Mouse (Mus musculus) right cerebral cortex, postnatal 14 days (tissue): ENCODE results near the gene Trim2.

ENCODE experiments used
- DNase-seq: peaks from one replicate; pipeline ENCODE4 v3.0.0; 2022

Gene Trim2

DNA sequence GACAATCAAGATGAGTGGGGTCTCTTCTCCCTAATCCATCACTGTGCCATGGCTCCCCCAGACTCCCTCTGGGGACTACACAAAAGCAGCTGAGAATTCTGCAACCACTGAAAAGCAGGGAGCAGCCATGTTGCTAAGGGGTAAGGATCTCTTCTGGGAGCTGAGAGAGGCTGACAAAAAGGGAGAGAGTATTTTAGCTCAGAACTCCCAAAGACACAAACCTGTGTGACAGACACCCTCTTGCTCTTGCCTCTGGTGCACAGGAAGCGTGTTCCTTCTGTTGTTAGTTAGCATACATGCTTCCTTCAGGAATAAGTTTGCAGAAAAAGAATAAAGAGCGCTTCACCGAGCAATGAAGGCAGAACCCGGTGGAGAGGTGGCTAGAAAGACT lies 88.7 kb downstream of the Trim2 start:
- DNase-seq = no peak

DNA sequence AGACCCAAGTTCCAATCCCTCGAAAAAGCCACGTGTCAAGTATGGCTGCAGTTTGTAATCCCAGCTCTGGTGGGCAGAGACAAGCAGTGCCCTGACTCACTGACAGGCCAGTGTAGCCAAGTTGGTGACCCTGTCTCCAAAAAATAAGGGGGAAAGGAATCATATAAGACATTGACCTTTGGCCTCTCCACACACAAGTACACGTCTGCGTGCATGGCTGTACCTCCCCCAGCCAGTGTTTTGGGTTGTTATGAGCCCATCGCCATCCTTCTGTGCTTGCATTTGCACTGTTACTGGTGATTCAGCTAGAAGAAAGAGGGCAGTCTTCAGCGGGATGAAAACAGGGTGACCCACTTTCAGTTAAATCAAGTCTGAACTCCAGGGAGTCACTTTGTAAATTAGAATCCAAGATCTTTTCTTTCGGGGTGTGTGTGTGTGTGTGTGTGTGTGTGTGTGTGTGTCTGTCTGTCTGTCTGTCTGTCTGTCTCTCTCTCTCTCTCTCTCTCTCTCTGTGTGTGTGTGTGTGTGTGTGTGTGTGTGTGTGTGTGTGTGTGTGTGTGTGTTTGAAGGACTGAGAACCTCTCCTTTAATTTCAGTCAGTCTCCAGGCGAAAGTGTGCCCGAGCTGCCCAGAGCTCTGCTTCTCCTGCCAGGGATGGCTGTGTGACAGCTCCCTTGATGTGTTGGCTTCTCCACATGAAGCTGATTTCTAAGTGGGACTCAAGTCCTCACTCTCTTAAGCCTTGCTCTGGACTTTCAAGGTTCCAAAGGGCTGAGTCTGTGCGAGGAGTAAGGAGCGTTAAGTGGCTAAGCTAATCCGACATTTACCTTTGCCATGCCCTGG lies 89.3 kb downstream of the Trim2 start:
- DNase-seq = no peak

DNA sequence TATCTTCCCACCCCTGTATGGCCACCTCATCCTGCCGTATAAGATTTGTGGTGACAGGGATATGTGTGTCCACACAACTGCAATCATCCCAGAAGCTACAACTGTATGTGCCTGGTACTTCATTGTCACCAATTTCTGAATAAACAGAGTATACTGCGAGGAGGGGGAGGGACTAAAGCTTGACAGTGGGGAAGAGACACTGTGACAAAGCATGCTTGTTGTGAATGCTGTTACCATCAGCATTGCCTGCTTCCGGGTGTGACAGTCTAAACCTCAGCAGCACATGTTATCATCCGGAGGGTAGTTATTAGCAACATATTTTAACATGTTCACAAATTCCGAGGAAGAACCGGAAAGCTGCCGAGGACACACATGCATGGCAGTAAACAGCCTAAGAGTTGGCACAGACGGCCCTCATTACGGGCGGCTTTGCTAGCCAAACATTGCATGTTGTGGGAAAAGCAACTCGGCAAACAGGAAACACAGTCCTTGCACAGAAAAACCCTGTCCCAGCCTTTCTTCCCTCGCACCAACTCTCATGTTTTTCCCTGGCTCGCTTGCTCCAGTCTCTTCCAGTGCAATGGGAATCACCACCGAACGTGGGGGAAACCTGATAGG lies 90.8 kb downstream of the Trim2 start:
- DNase-seq = no peak

DNA sequence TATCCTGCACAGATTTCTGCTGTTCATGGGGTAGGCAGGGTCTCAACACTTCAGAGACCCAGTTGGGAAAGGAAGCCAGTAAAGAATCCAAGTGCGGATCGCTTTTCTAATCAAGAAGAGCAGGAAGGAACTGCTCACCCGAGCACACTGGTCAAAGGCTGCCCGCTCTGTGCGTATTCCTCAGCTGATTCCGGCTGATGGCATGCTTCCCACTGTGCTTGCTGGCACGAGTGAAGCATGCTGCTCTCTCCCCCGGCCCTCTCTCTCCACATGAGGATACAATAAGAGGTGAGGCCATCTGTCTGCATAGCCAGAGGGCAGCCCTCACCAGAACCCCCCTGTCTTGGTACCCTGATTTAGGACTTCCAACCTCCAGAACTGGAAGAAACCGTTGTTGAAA lies 91.4 kb downstream of the Trim2 start:
- no peak for DNase-seq

DNA sequence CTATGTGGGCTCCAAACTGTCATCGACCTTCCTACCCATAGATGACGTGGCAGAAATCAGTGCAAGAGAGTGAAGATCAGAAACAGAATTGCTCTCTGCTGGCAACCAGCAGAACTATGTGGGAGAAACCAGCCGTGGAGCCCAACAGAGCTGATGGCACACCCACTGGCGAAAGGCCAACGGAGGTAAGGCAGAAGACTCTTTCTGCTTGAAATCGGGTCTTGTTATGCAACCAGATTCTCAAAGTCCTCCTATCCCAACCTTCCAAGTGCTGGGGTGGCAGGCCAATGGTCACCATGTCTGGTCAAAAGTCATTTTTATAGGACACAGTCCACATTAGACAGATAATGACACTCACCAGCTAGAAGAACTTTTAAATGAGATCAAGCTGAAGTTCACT lies 92.2 kb downstream of the Trim2 start:
- peak; percentile 61 for DNase-seq

DNA sequence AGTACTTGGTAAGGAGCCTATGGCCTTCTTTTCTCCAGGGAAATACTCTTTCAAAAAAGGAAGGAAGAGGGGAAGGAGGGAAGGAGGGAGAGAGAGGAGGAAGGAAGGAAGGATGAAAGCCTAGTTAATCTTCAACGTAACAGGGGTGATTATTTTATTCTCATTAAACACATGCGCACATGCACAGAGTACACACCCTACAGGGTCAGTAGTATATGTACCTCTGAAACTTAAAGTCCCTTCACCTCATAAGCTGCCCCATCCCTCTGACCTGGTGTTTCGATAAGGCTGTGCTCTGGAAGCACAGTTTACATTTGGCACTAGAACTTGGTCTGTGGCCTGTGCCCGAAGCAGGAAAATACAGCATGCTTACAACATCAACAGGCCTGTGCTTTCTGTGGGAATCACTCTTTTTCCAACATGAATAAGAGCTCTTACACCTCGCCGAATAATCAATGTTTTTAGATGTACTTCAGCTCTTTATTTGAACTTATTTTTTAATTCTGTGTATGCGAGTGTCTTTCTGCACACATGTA lies 95.3 kb downstream of the Trim2 start:
- DNase-seq = no peak

DNA sequence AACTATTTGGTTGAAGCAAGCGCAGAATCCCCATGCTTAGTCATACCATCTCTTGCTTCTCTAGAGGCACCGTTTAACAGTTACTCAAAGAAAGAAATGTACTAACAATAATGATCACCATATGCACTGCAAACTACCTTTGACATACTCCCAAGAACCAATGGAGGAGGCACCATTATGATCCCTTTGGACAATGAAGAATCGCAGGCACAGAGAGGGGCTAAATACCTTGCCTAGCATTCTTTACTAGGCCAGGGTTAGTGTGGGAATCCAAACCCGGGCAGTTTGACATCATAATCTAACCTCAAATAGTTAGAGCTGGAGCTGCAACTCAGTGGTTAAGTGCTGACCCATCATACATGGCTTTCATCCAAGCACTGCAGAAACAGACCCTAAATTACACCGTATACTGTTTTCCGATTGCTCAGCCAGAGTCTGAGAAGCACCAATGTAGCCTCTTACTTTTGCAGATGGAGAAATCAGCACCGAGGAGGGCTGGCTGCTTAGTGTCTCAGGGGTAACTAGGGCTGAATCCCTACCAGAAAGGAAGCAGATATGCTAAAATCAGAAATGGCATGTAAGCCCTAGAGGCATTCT lies 97.7 kb downstream of the Trim2 start:
- DNase-seq = no peak

DNA sequence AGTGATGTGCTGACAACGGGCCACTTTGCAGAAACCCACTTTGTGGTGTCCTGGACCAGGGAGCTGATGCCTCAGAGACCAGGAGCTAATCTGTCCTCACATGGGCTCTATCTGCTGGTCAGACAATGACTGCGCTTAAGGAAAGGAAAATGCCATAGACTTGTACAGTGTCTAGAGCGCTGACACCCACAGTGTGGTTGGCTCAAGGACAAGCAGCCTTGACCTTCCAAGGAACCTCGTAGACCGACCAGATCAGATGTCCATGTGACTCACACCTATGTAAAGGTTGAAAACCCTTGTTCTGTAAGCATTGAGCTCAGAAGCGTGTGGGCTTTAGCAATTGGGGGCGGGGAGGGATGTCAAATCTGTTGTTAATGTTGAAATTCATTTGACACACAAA lies 98.2 kb downstream of the Trim2 start:
- DNase-seq = no peak

DNA sequence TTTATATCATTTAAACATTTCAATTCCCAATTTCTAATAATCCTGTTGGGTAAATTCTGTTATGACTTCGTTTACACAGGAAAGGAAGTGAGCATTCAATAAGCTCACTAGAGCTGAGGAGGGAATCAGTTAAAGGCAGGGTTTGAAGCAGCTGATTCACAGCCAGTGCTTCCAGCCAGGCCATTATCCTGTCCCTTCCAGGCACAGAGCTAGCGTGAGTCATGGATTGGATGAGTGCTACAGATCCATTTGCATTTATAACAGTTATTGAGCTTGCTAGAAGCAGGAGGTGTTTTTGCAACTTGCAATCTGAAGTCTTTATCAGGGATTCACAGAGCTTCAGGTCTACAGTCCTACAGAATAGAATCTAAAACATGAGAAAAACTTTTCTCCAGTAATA lies 99.3 kb downstream of the Trim2 start:
- no peak for DNase-seq

DNA sequence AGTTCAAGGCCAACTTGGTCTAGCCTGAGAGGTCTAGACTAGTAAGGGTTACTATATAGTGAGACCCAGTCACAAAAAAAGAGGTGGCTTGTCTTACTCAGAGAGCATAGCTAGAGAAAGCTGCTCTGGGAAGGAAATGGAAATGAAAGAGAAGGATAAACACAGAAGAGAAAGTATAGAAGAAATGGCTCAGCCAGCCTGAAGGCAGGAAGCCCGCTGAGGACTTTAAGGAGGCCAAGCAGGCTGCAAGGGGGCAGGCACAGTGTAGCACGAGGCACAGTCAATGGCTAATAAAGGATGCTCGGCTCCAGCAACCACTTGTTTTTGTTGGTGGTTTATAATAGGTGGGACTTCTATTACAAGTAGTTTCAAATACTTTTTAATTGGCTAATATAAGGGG lies 100.6 kb downstream of the Trim2 start:
- no peak for DNase-seq

DNA sequence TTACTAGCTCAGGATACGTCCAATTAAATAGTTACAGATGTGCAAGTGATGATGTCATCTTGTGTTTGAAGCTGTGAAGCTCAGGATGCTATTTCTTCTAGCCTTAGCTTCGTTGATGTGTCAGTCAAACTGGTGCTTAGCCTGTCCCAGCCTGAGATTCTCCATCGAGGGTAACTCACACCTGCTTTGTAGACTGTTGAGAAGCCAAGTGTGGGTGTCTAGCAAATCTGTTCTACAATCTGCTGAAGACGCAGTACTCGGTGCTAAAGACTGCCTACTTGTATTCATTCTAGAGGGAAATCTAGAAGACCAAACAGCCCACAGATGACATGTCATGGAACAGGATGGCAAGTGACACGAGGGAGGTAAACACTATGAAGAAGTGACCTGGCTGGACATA lies 101.0 kb downstream of the Trim2 start:
- DNase-seq = no peak

DNA sequence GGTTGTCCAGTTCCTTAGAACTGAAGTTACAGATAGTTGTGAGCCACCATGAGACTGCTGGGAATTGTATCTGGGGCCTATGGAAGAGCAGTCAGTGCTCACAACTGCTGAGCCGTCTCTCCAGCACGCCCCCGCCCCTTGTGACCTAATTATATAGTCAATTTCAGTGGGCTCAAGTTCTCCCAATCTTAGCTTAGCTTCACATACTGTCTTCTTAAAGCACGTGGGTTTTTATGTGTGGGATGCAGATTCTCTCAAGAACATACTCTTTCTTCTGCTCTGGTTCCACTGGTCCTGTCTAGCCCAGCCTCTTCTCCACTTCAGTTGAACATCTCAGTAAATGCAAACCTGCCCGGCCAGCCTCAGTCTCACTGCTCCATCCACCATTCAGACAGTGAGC lies 102.0 kb downstream of the Trim2 start:
- no peak for DNase-seq

DNA sequence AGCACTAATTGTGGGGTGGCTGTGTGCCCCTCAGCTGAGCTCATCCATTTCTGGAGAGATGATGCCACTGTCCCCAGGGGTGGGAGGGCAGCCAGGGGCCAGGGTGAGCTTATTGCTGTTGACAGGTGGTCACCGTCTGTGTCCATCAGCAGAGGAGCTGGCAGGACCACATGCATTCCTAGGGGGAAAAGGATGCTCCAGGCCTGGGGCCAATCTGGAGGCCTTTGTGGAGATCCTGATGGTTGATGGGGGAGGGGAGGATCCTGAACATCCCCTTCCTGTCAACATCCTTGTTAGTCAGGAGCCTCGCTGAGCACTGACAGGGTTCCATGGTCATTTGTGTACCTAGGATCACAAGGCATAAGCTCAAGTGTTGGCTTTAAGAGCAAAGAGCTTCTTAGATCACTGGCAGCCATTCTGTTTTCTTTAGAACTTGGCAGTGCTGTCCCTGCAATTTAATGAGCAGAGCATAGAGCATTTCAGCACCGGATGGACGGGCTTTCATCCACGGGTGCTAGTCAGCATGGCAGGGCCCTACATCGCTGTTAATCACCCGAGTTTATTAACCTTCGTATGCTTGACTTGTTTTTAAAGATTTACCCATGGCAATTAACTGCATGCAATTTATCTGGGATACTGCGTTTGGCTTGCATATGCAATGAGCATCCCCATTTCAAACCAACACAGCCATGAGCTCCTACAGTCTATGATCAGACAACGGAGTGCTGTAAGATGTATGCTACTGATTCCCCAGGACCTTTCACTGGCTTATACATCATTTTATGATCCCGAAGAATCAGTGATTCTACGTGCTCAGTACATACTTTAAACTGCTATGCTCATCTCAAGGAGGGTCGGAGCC lies 105.9 kb downstream of the Trim2 start:
- no peak for DNase-seq

DNA sequence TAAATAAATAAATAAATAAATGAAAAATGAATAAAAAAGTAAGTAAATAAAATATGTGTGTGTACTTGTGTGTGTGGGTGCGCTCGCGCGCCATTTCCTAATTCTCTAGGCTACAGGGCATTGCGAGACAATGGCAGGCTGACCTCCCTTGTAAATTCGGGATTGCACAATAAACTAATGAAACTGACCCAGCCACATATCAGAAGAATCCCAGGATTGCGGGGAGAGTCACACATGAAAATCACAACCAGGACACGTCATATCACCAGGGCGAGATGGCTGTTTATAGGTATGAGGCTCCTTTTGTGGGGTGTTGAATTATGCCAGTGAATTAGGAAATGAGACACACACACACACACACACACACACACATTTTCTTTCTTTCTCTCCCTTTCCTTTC lies 107.2 kb downstream of the Trim2 start:
- DNase-seq = no peak

DNA sequence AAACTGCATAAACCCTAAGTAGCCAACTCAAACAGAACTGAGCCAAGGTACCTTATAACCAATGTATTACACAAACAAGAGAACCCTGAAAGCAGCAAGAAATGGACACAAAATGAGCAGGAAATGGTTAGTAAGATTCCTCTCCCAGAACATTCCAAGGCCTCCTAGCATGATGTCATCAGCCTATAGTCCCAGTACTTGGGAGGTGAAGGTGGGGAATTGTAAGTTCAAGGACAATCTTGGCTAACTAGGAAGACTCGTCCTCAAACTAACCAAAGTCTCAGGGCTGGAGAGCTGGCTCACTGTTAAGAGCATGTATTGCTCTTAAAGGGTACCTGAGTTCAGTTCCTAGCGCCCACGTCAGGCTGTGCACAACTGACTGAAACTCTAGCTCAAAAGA lies 108.4 kb downstream of the Trim2 start:
- DNase-seq = no peak

DNA sequence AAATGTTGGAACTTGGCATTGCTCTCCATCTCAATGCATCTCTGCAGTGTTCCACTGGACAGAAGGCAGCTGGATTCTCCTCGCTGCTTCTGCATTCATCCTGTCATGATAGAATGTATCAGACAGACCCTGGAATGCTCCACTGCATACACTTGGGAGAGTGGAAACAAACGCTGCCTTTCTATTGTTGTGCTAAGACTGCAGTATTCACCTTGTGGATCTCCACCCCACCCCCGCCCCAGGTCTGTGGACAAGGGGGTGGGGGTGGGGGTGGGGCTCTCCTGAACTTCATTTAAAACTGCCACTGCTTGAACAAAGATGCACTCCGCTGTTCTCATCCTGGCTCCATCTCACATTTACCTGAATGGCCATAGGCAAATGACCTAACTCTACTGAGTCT lies 112.8 kb downstream of the Trim2 start:
- DNase-seq = no peak

DNA sequence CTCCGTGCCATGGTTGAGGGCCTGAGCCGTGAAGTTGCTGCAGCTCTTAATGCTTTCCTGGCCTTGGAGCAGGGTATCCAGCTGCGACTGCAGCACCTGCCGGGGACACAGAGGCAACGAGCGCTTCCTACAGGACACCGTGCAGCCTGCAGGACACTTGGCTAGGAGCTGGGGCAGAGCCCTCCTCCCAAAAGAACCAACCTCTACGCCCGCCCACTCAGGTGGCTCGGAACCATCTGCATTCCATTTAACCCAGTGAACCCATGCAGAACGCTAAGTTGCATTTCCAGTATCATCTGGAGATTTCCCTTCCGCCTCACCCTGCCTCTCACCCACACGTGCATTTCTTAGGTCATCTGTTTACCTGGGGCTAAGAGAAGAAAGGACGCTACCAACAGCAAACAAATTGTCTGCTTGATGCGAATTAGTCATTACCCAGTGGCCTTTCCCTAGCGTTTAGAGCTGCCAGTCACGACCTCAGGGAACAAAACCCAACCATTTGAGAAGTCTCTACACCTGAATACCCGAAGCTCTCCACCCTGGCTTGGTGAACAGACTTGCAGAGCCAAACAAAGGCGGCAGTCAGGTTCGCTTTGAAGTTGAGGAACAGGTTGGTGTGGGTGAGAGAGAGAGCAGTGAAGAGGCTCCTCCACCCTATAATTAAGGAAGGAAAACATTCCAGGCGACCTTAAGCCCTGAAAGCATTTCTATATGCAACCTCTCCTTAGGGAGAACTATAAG lies 115.4 kb downstream of the Trim2 start:
- DNase-seq = no peak

DNA sequence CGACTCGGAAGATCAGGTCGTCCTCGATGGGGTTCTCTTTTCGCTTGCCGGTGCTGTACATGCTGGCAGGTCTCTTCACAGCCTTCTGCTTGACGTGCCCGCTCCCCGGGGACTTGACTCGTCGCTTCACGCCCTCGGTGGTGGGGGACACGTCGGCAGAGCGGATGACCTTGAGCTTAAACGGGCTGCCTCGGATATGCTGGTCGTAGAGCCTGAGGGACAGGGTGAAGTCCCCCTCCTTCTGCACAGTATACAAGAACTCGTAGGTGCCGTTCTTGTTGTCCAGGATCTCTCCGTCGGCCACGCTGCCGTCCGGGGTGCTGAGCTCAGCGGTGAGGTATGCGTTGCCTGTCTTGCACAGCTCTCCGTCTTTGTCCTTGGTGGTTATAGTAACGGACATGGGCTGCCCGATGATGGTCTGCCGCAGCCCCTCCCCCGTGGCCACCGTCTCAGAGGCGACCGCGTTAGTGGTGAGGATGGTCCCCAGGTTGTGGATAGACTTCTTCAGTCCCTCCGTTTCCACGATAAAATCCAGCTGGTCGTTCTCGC lies 116.1 kb downstream of the Trim2 start:
- no peak for DNase-seq

DNA sequence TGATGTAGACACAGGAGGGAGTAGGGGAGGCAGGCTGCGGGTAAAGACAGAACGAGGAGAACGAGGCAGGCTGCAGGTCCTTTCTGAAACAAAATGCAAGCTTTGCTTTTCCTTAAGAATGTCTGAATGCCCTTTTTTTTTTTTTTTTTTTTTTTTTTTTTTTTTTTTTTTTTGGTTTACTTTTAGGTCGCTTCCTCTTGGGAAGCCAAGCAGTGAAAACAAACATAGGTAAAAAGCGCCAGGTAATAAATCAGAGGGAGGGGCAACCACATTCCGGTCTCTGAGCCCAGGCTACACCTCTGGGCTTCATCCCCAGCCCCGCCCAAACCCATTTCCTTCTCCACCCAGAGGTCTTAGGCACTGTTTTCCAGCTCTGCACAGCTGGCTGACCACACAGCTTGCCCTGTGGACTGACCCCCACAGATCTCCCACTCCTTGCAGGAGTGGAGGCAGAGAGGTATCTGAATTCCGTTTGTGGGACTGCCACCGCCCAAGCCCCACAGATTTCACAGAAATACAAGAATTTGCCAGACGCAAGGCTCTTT lies 117.0 kb downstream of the Trim2 start:
- no peak for DNase-seq

DNA sequence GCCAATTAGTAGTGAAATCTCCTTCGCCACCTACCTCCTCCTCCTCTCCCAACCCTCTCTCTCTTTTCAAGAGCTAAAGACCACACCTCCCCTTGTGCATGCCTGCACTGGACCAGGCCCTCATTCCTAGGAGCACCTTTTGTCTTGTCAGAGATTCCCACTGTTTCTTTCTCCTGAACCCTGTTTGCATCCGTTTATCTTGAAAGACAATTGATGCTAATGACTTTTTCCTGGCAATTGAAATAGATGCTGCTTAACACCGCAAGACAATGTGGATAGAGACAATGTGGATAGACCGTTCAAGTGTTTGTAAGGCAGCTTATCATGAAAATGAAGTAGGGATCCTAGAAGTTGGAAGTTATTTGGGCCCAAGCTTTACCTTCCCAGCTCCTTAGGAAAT lies 125.0 kb downstream of the Trim2 start:
- DNase-seq = no peak

DNA sequence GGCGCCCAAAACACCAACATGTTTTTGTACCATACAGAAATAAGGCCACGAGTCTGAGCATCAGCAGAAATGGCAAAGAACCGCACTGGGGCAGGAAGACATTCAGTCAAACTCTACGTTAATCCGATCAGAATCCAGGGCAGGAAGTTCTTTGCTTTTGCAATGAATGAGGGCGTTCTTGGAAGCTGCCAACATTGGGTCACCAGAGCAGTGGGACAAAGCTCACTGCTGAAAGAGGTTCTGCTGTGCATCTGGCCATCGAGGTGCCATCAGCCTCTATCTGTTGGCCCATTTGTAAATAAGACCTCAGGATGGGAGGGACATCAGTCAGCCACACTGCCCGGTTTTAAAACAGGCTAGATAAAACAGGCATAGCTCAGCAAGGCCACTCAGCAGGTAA lies 125.6 kb downstream of the Trim2 start:
- no peak for DNase-seq

DNA sequence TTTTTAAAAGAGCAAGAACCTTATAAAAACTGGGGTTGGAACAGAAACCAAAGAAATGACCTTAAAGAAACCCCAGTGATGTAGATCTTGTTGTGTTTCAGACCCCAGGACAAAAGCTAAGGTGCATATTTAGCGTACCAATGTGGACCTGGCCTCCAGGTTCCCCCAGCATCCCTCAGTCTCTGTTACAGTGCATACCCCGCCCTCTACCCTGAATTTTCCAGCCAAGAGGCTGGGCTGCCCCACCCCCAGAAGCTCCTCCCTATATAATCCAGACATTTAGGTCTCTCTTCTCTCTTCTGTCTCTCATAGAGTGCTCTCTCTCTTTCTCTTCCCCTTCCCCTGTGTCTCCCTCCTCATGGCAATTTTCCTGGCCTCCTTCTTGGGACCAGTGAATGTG lies 126.4 kb downstream of the Trim2 start:
- no peak for DNase-seq
